Mouse (Mus musculus): Measurements from ENCODE around the gene Actb. TPM values are rescaled to one million over a fixed set of nuclear protein-coding genes. Genes with fewer than 3 reads are reported as not detected.
"Not testable (repeated sequence)": the region's sequence is repeated elsewhere in the genome, so short reads cannot be mapped to it uniquely, and the experiment has no call there.

Actb gene
- total and polyA plus RNA-seq, 2 experiments = 726 to 1,398 TPM

GRCm38 (mm10) chr5:142894918-142895613, 11.5 kb downstream of the Actb start, which contains the start of gene Fbxl18:
TSS of gene Fbxl18 (minus strand) at chr5:142895421.
- Histone ChIP-seq H3K27ac (replicated peaks; ENCODE audit: insufficient read depth, low read depth, low read length) (peak within 1 kb of the TSS; percentile 50), H3K4me1 (ENCODE audit: control insufficient read depth, insufficient read depth, low read length) (peaks cover 4% of the 10 kb centered on the region; the same call in 1 of the 2 replicates), H3K36me3 (ENCODE audit: control insufficient read depth, insufficient read depth, low read length) (no peaks in the 10 kb centered on the region), H3K4me3 (ENCODE audit: insufficient read depth, low read depth, low read length) (peak within 1 kb of the TSS; percentile 77), H3K79me2 (ENCODE audit: control insufficient read depth, insufficient read depth, low read length) (peaks cover 13% of the 10 kb centered on the region; the same call in 1 of the 2 replicates), H3K27me3 (ENCODE audit: control insufficient read depth, insufficient read depth, low read length) (no peaks in the 10 kb centered on the region), H3K9ac (ENCODE audit: low read depth, low read length) (peak within 1 kb of the TSS; percentile 68)
- WGBS = under 1% methylated on average over 40 of the region's 40 CpGs
- peak; percentile 81 for DNase-seq (ENCODE audit: extremely low read depth, low read depth, low spot score)
- TF ChIP-seq POLR2A (IDR thresholded peaks at IDR 0.05; ENCODE audit: extremely low read depth, insufficient read depth, low read length) = peak; percentile 35; the same call in 1 of the 2 replicates
- no peak for TF ChIP-seq CTCF (IDR thresholded peaks at IDR 0.05; ENCODE audit: low read depth, low read length)

GRCm38 (mm10) chr5:142891396-142891795, 15.2 kb downstream of the Actb start:
- Histone ChIP-seq H3K27ac (replicated peaks; ENCODE audit: insufficient read depth, low read depth, low read length) (no peak overlapping the region), H3K79me2 (ENCODE audit: control insufficient read depth, insufficient read depth, low read length) (peaks cover 18% of the 10 kb centered on the region), H3K9ac (ENCODE audit: low read depth, low read length) (no peak overlapping the region), H3K4me3 (ENCODE audit: insufficient read depth, low read depth, low read length) (no peak overlapping the region), H3K27me3 (ENCODE audit: control insufficient read depth, insufficient read depth, low read length) (no peaks in the 10 kb centered on the region), H3K4me1 (ENCODE audit: control insufficient read depth, insufficient read depth, low read length) (peaks cover 4% of the 10 kb centered on the region; the same call in 1 of the 2 replicates), H3K36me3 (ENCODE audit: control insufficient read depth, insufficient read depth, low read length) (peaks cover 2% of the 10 kb centered on the region; the same call in 1 of the 2 replicates)
- WGBS = 90% methylated on average over 6 of the region's 6 CpGs
- DNase-seq (ENCODE audit: extremely low read depth, low read depth, low spot score) = no peak
- TF ChIP-seq POLR2A (IDR thresholded peaks at IDR 0.05; ENCODE audit: extremely low read depth, insufficient read depth, low read length) (no peak), CTCF (IDR thresholded peaks at IDR 0.05; ENCODE audit: low read depth, low read length) (no peak)

GRCm38 (mm10) chr5:142887533-142887932, 19.0 kb downstream of the Actb start:
- WGBS = 88% methylated on average over 3 of the region's 3 CpGs
- not testable (repeated sequence) for H3K9ac ChIP-seq (ENCODE audit: low read depth, low read length); H3K36me3 ChIP-seq (ENCODE audit: control insufficient read depth, insufficient read depth, low read length); H3K27ac ChIP-seq (replicated peaks; ENCODE audit: insufficient read depth, low read depth, low read length); H3K79me2 ChIP-seq (ENCODE audit: control insufficient read depth, insufficient read depth, low read length); H3K27me3 ChIP-seq (ENCODE audit: control insufficient read depth, insufficient read depth, low read length); H3K4me3 ChIP-seq (ENCODE audit: insufficient read depth, low read depth, low read length); H3K4me1 ChIP-seq (ENCODE audit: control insufficient read depth, insufficient read depth, low read length); DNase-seq (ENCODE audit: extremely low read depth, low read depth, low spot score)

- Histone ChIP-seq H3K27me3 (ENCODE audit: control insufficient read depth, insufficient read depth, low read length) (no peaks in the 10 kb centered on the region), H3K36me3 (ENCODE audit: control insufficient read depth, insufficient read depth, low read length) (peaks cover 2% of the 10 kb centered on the region; the same call in 1 of the 2 replicates), H3K4me1 (ENCODE audit: control insufficient read depth, insufficient read depth, low read length) (no peaks in the 10 kb centered on the region), H3K9ac (ENCODE audit: low read depth, low read length) (no peak overlapping the region), H3K4me3 (ENCODE audit: insufficient read depth, low read depth, low read length) (no peak overlapping the region), H3K79me2 (ENCODE audit: control insufficient read depth, insufficient read depth, low read length) (peaks cover 9% of the 10 kb centered on the region), H3K27ac (replicated peaks; ENCODE audit: insufficient read depth, low read depth, low read length) (no peak overlapping the region)
- DNase-seq (ENCODE audit: extremely low read depth, low read depth, low spot score) = no peak
- 94% methylated on average over 20 of the region's 20 CpGs for WGBS
- TF ChIP-seq POLR2A (IDR thresholded peaks at IDR 0.05; ENCODE audit: extremely low read depth, insufficient read depth, low read length) = no peak
- no peak for TF ChIP-seq CTCF (IDR thresholded peaks at IDR 0.05; ENCODE audit: low read depth, low read length)
These were observed 19.8 kb downstream of the Actb start for GRCm38 (mm10) chr5:142886761-142887160.

DNA sequence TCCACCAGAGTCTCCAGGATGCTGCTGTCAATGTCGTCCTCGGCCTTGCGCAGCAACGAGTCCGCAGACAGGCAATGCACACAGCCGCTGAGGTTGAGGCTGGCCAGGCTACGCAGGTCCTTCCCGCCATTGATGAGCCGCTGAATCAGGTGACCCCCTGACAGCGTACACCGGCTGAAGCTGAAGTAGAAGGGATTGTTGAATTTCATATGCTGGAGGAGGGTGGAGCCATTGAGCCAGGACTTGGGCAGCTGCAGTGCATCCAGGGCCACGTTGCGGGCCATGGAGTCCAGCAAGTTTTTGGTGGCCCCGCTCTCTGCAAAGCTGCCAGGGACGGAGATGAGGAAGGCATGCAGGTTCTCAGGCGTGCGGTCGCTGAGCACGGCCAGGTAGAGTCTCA, 20.4 kb downstream of the Actb start:
- no peaks in the 10 kb centered on the region for H3K4me1 ChIP-seq (ENCODE audit: control insufficient read depth, insufficient read depth, low read length)
- H3K27me3 ChIP-seq (ENCODE audit: control insufficient read depth, insufficient read depth, low read length) = no peaks in the 10 kb centered on the region
- TF ChIP-seq POLR2A (IDR thresholded peaks at IDR 0.05; ENCODE audit: extremely low read depth, insufficient read depth, low read length) = no peak
- no peak for TF ChIP-seq CTCF (IDR thresholded peaks at IDR 0.05; ENCODE audit: low read depth, low read length)
- no peak overlapping the region for H3K9ac ChIP-seq (ENCODE audit: low read depth, low read length)
- 96% methylated on average over 19 of the region's 19 CpGs for WGBS
- no peak overlapping the region for H3K4me3 ChIP-seq (ENCODE audit: insufficient read depth, low read depth, low read length)
- no peak for DNase-seq (ENCODE audit: extremely low read depth, low read depth, low spot score)
- H3K27ac ChIP-seq (replicated peaks; ENCODE audit: insufficient read depth, low read depth, low read length) = no peak overlapping the region
- peaks cover 9% of the 10 kb centered on the region for H3K79me2 ChIP-seq (ENCODE audit: control insufficient read depth, insufficient read depth, low read length)
- peaks cover 2% of the 10 kb centered on the region; the same call in 1 of the 2 replicates for H3K36me3 ChIP-seq (ENCODE audit: control insufficient read depth, insufficient read depth, low read length)

DNA sequence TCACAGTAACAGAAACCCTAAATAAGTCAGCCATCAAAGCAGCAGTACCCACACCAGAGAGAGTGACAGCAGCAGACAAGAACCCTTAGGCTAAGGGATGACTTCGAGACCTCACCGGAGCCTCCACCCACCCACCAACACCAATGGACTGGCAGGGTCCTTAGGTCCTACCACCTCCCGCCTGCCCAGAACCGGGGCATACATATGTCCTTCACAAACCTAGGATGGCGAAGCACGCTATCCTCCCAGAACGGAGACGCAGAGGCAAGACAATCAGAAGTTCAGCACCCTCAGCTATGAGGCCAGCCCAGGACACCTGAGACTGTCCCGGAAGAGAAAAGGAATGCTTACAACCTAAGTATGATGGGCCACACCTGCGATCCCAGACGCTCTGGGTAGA, 24.1 kb downstream of the Actb start:
- Histone ChIP-seq H3K27ac (replicated peaks; ENCODE audit: insufficient read depth, low read depth, low read length) (no peak overlapping the region), H3K79me2 (ENCODE audit: control insufficient read depth, insufficient read depth, low read length) (peaks cover 9% of the 10 kb centered on the region), H3K4me3 (ENCODE audit: insufficient read depth, low read depth, low read length) (no peak overlapping the region), H3K27me3 (ENCODE audit: control insufficient read depth, insufficient read depth, low read length) (no peaks in the 10 kb centered on the region), H3K36me3 (ENCODE audit: control insufficient read depth, insufficient read depth, low read length) (peaks cover 2% of the 10 kb centered on the region; the same call in 1 of the 2 replicates), H3K4me1 (ENCODE audit: control insufficient read depth, insufficient read depth, low read length) (no peaks in the 10 kb centered on the region), H3K9ac (ENCODE audit: low read depth, low read length) (no peak overlapping the region)
- 96% methylated on average over 11 of the region's 11 CpGs for WGBS
- TF ChIP-seq POLR2A (IDR thresholded peaks at IDR 0.05; ENCODE audit: extremely low read depth, insufficient read depth, low read length) (no peak), CTCF (IDR thresholded peaks at IDR 0.05; ENCODE audit: low read depth, low read length) (no peak)
- DNase-seq (ENCODE audit: extremely low read depth, low read depth, low spot score) = no peak

Data from liver, adult 2 months (tissue).